9 mouse cellular contexts compared by ENCODE assay signal in the genomic region with DNA sequence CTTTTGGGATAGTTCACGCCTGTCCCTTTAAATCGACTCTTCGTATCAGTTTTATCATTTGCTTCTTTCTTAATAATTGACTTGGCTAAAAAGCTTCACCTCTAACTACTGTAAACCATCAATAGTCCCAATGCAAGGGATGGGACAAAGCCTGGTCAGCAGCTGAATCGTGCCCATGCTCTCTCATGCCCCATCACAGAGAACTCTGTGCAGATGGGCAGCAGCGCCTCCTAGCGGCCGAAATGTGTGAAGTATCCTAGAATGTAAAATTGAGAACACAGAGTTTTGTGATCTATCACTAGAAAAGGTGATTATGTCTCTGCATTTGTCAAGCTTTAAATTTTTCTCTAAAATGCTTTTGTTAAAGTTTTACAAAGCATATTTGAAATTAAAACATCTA.
DNase-seq lines count a peak whose midpoint lies in the region; ATAC-seq and TF ChIP-seq lines count a peak whose summit lies in the region.
"Had no signal": no experiment of that assay in that cellular context is flagged by ENCODE, and none has a peak within 500 bp of the region (broad histone marks: within the 10 kb centered on the region; RNA-seq: fewer than 3 reads in every experiment).

No protein-coding gene starts in this region.

- no peak overlapping the region for H3K9ac ChIP-seq in heart, postnatal 0 days (replicated peaks; ENCODE audit: low read depth, low read length)
- H3K9ac ChIP-seq in heart, embryonic 11.5 days (ENCODE audit: low read depth, low read length), result no peak overlapping the region
- no peak overlapping the region for H3K9ac ChIP-seq in midbrain, embryonic 11.5 days (ENCODE audit: low read length)
- no peak overlapping the region for H3K9ac ChIP-seq in stomach, postnatal 0 days (ENCODE audit: low read length)

- H3K27ac ChIP-seq in heart, postnatal 0 days (ENCODE audit: low read depth), result no peak overlapping the region
- H3K27ac ChIP-seq in heart, embryonic 11.5 days (ENCODE audit: low read depth, low read length), result no peak overlapping the region
- no peak overlapping the region for H3K27ac ChIP-seq in cortical plate, adult 2 months (ENCODE audit: insufficient read depth, low read length)
- no peak overlapping the region for H3K27ac ChIP-seq in midbrain, embryonic 11.5 days (ENCODE audit: low read depth, low read length)
- no peak overlapping the region for H3K27ac ChIP-seq in stomach, postnatal 0 days (replicated peaks)

- 36% methylated on average over 7 of the region's 7 CpGs for WGBS in heart, postnatal 0 days
- 42% methylated on average over 7 of the region's 7 CpGs for WGBS in heart, embryonic 11.5 days (ENCODE audit: insufficient replicate concordance)
- WGBS in midbrain, embryonic 11.5 days, result 44% methylated on average over 7 of the region's 7 CpGs
- 37% methylated on average over 7 of the region's 7 CpGs for WGBS in stomach, postnatal 0 days

- no peak overlapping the region for H3K4me3 ChIP-seq in heart, postnatal 0 days (ENCODE audit: low read depth, low read length)
- H3K4me3 ChIP-seq in heart, embryonic 11.5 days (ENCODE audit: low read depth, low read length), result no peak overlapping the region
- H3K4me3 ChIP-seq in cortical plate, adult 2 months (ENCODE audit: insufficient read depth, low read length), result no peak overlapping the region
- H3K4me3 ChIP-seq in midbrain, embryonic 11.5 days (ENCODE audit: low read depth, low read length), result no peak overlapping the region
- no peak overlapping the region for H3K4me3 ChIP-seq in stomach, postnatal 0 days (ENCODE audit: low read depth, low read length)
- H3K4me3 ChIP-seq: megakaryocyte, embryonic 14.5 days had no signal

- no peaks in the 10 kb centered on the region for H3K4me1 ChIP-seq in heart, postnatal 0 days (ENCODE audit: control insufficient read depth, insufficient read depth)
- H3K4me1 ChIP-seq in heart, embryonic 11.5 days (ENCODE audit: control insufficient read depth, insufficient read depth, low read length), result no peaks in the 10 kb centered on the region
- no peaks in the 10 kb centered on the region for H3K4me1 ChIP-seq in cortical plate, adult 2 months (ENCODE audit: control insufficient read depth, insufficient read depth, low read length)
- no peaks in the 10 kb centered on the region for H3K4me1 ChIP-seq in midbrain, embryonic 11.5 days (ENCODE audit: control insufficient read depth, insufficient read depth, low read length)
- no peaks in the 10 kb centered on the region for H3K4me1 ChIP-seq in stomach, postnatal 0 days (replicated peaks; ENCODE audit: control insufficient read depth, insufficient read depth)

- H3K9me3 ChIP-seq in heart, postnatal 0 days (replicated peaks; ENCODE audit: control insufficient read depth, low read length), result no peaks in the 10 kb centered on the region
- no peaks in the 10 kb centered on the region for H3K9me3 ChIP-seq in heart, embryonic 11.5 days (replicated peaks; ENCODE audit: control insufficient read depth, low read length)
- no peaks in the 10 kb centered on the region for H3K9me3 ChIP-seq in midbrain, embryonic 11.5 days (ENCODE audit: control insufficient read depth, low read length)
- no peaks in the 10 kb centered on the region for H3K9me3 ChIP-seq in stomach, postnatal 0 days (ENCODE audit: control insufficient read depth, low read length)
- H3K9me3 ChIP-seq: megakaryocyte, embryonic 14.5 days had no signal

- TF ChIP-seq POLR2A in cortical plate, adult 2 months (IDR thresholded peaks at IDR 0.05; ENCODE audit: extremely low read depth, insufficient read depth, low read length), result no peak

- peak; percentile 20 for DNase-seq in heart, postnatal 0 days (ENCODE audit: low spot score)
- DNase-seq in adrenal gland, adult 2 months, result peak; percentile 69
- DNase-seq in left cerebral cortex, adult 11 months (ENCODE audit: low spot score), result peak; percentile 34
- DNase-seq in midbrain, embryonic 11.5 days (ENCODE audit: low spot score, missing footprints), result peak; percentile 98
- peak; percentile 72 for DNase-seq in stomach, postnatal 0 days (ENCODE audit: low spot score)

- TF ChIP-seq EP300 in heart, postnatal 0 days (IDR thresholded peaks at IDR 0.05; ENCODE audit: low read depth), result no peak
- TF ChIP-seq EP300 in stomach, postnatal 0 days (optimal IDR thresholded peaks at IDR 0.05), result no peak

- peak; percentile 84 for TF ChIP-seq CTCF in heart, postnatal 0 days (IDR thresholded peaks at IDR 0.05; ENCODE audit: low read depth)
- peak; percentile 80 for TF ChIP-seq CTCF in cortical plate, adult 2 months (IDR thresholded peaks at IDR 0.05; ENCODE audit: extremely low read depth, insufficient read depth, low read length)
- TF ChIP-seq CTCF in stomach, postnatal 0 days (IDR thresholded peaks at IDR 0.05; ENCODE audit: low read depth), result peak; percentile 93

- H3K4me2 ChIP-seq in heart, postnatal 0 days (ENCODE audit: low read depth, low read length), result no peak overlapping the region
- H3K4me2 ChIP-seq in heart, embryonic 11.5 days, result no peak overlapping the region
- H3K4me2 ChIP-seq in midbrain, embryonic 11.5 days, result no peak overlapping the region
- H3K4me2 ChIP-seq in stomach, postnatal 0 days (replicated peaks; ENCODE audit: low read depth), result no peak overlapping the region

- ATAC-seq in heart, postnatal 0 days (ENCODE audit: insufficient read depth, low read depth), result no peak
- ATAC-seq in heart, embryonic 11.5 days (replicated peaks; ENCODE audit: insufficient number of reproducible peaks, low FRiP score, low TSS enrichment), result no peak
- peak; percentile 71 to 84; a peak in 3 of 4 replicates for ATAC-seq in hematopoietic stem cell, adult 5-6 weeks (replicated peaks in 1 of 2; ENCODE audit: insufficient read depth in 1 of 2, low FRiP score in 2 of 2, low TSS enrichment in 1 of 2, low read depth in 1 of 2, poor library complexity in 2 of 2, severe bottlenecking in 2 of 2)
- peak; percentile 85 for ATAC-seq in midbrain, embryonic 11.5 days (ENCODE audit: low FRiP score)
- no peak for ATAC-seq in stomach, postnatal 0 days (ENCODE audit: low FRiP score, low TSS enrichment)

- no peaks in the 10 kb centered on the region for H3K36me3 ChIP-seq in heart, postnatal 0 days (replicated peaks; ENCODE audit: control insufficient read depth, insufficient read depth, low read length)
- no peaks in the 10 kb centered on the region for H3K36me3 ChIP-seq in heart, embryonic 11.5 days (ENCODE audit: control insufficient read depth, insufficient read depth, low read length)
- H3K36me3 ChIP-seq in midbrain, embryonic 11.5 days (ENCODE audit: control insufficient read depth, insufficient read depth, low read length), result no peaks in the 10 kb centered on the region
- H3K36me3 ChIP-seq in stomach, postnatal 0 days (ENCODE audit: control insufficient read depth, insufficient read depth, low read length), result no peaks in the 10 kb centered on the region

- no peaks in the 10 kb centered on the region for H3K27me3 ChIP-seq in heart, postnatal 0 days (ENCODE audit: control insufficient read depth, insufficient read depth, low read length)
- H3K27me3 ChIP-seq in heart, embryonic 11.5 days (ENCODE audit: control insufficient read depth, insufficient read depth, low read length), result no peaks in the 10 kb centered on the region
- H3K27me3 ChIP-seq in midbrain, embryonic 11.5 days (ENCODE audit: control insufficient read depth, insufficient read depth, low read length), result no peaks in the 10 kb centered on the region
- H3K27me3 ChIP-seq in stomach, postnatal 0 days (ENCODE audit: control insufficient read depth, insufficient read depth, low read length), result no peaks in the 10 kb centered on the region
- H3K27me3 ChIP-seq: megakaryocyte, embryonic 14.5 days had no signal

Comparison
In these comparisons a context has a peak if more than half of its experiments do, and no peak if none do; other contexts are left out.
1. ATAC-seq: peak in hematopoietic stem cell, adult 5-6 weeks (2 of 2) and midbrain, embryonic 11.5 days (single experiment); none in heart, postnatal 0 days (single experiment), heart, embryonic 11.5 days (single experiment) and stomach, postnatal 0 days (single experiment).
2. DNase-seq: peak in every context shown above with its lines; median percentile 98 in midbrain, embryonic 11.5 days; 72 in stomach, postnatal 0 days; 69 in adrenal gland, adult 2 months; 34 in left cerebral cortex, adult 11 months; 20 in heart, postnatal 0 days.
3. Peak in every context shown above with its lines, with median percentiles within 50 percentile points of each other: CTCF ChIP-seq.